Mouse (Mus musculus): ENCODE measurements around the gene Eno4.

Eno4 gene

GRCm38 (mm10) chr19:58974126-58974525 is 30.9 kb downstream of the Eno4 start:
- DNase-seq (ENCODE audit: low spot score): no peak

GRCm38 (mm10) chr19:58975216-58975863 is 32.1 kb downstream of the Eno4 start:
- no peak for DNase-seq (ENCODE audit: low spot score)

- DNase-seq (ENCODE audit: low spot score): no peak
Observed at GRCm38 (mm10) chr19:58978401-58979171, 35.4 kb downstream of the Eno4 start.

- DNase-seq (ENCODE audit: low spot score): peak; percentile 18
Observed at GRCm38 (mm10) chr19:58979436-58980055, 36.3 kb downstream of the Eno4 start.

GRCm38 (mm10) chr19:58980056-58980440 is 36.8 kb downstream of the Eno4 start:
- no peak for DNase-seq (ENCODE audit: low spot score)

- no peak for DNase-seq (ENCODE audit: low spot score)
Observed at GRCm38 (mm10) chr19:58981571-58981970, 38.3 kb downstream of the Eno4 start.

GRCm38 (mm10) chr19:59002827-59003226 is 59.6 kb downstream of the Eno4 start:
- DNase-seq (ENCODE audit: low spot score): no peak

- DNase-seq (ENCODE audit: low spot score): no peak
Observed at GRCm38 (mm10) chr19:59006577-59007340, 63.5 kb downstream of the Eno4 start.

- no peak for DNase-seq (ENCODE audit: low spot score)
Observed at GRCm38 (mm10) chr19:59010802-59011201, 67.6 kb downstream of the Eno4 start.

Data from ovary, postnatal 14 days (tissue).